ENCODE assay signal across 10 mouse cellular contexts in genomic region chr10:37194131-37194797, GRCm38 (mm10). TPM values are rescaled to one million over a fixed set of nuclear protein-coding genes. Genes with fewer than 3 reads are reported as not detected.
DNase-seq lines count a peak whose midpoint lies in the region; ATAC-seq lines count a peak whose summit lies in the region.
"Had no signal": no experiment of that assay in that cellular context is flagged by ENCODE, and none has a peak within 500 bp of the region (broad histone marks: within the 10 kb centered on the region; RNA-seq: fewer than 3 reads in every experiment).

No protein-coding gene starts in this region.

- DNase-seq in left cerebral cortex, postnatal 4 days: peak; percentile 31
- DNase-seq in left cerebral cortex, adult 11 months (ENCODE audit: low spot score): no peak
- DNase-seq in gastrocnemius, postnatal 14 days: peak; percentile 86
- peak; percentile 57 for DNase-seq in intestine, embryonic 14.5 days (ENCODE audit: low spot score)
- DNase-seq in layer of hippocampus, adult 11-12 months (ENCODE audit: low spot score): no peak
- DNase-seq in retina, embryonic 14.5 days (ENCODE audit: low spot score): no peak
- DNase-seq in forebrain, embryonic 14.5 days (ENCODE audit: low spot score): no peak
- DNase-seq: right cerebral cortex, postnatal 14 days had no signal

- intact Hi-C loops in left cerebral cortex, postnatal 4 days (cut with DNase I): no loop called here
- intact Hi-C loops in gastrocnemius, postnatal 14 days (cut with DNase I; ENCODE audit: low total_unique reads): no loop called here

- H3K4me1 ChIP-seq in intestine, embryonic 14.5 days (replicated peaks; ENCODE audit: control insufficient read depth, insufficient read depth, low read length): peaks cover 9% of the 10 kb centered on the region
- H3K4me1 ChIP-seq in stomach, embryonic 15.5 days: no peaks in the 10 kb centered on the region
- no peaks in the 10 kb centered on the region for H3K4me1 ChIP-seq in forebrain, embryonic 14.5 days (ENCODE audit: control insufficient read depth, insufficient read depth, low read length)
- H3K4me1 ChIP-seq: embryonic facial prominence, embryonic 12.5 days had no signal

- H3K27ac ChIP-seq in intestine, embryonic 14.5 days (ENCODE audit: low read depth): peak overlapping the region; percentile 76
- peak overlapping the region; percentile 90 for H3K27ac ChIP-seq in stomach, embryonic 15.5 days
- no peak overlapping the region for H3K27ac ChIP-seq in forebrain, embryonic 14.5 days (ENCODE audit: low read depth, low read length)
- H3K27ac ChIP-seq: embryonic facial prominence, embryonic 12.5 days had no signal

- 49% methylated on average over 15 of the region's 15 CpGs for WGBS in intestine, embryonic 14.5 days
- WGBS in stomach, embryonic 15.5 days: 55% methylated on average over 15 of the region's 15 CpGs
- 91% methylated on average over 15 of the region's 15 CpGs for WGBS in forebrain, embryonic 14.5 days

- ATAC-seq in intestine, embryonic 14.5 days (replicated peaks; ENCODE audit: low FRiP score, low TSS enrichment, low read depth): peak; percentile 50
- ATAC-seq in stomach, embryonic 15.5 days (ENCODE audit: insufficient read depth, low FRiP score, low read depth): peak; percentile 47; the same call in 1 of the 2 replicates
- no peak for ATAC-seq in forebrain, embryonic 14.5 days

- H3K4me2 ChIP-seq in intestine, embryonic 14.5 days (ENCODE audit: low read length): peak overlapping the region; percentile 23; the same call in 1 of the 2 replicates
- H3K4me2 ChIP-seq in stomach, embryonic 15.5 days: peak overlapping the region; percentile 14; the same call in 1 of the 2 replicates
- H3K4me2 ChIP-seq in forebrain, embryonic 14.5 days (ENCODE audit: low read length): no peak overlapping the region
- H3K4me2 ChIP-seq: embryonic facial prominence, embryonic 12.5 days had no signal

- H3K9ac ChIP-seq in intestine, embryonic 14.5 days (ENCODE audit: low read length): no peak overlapping the region
- H3K9ac ChIP-seq in stomach, embryonic 15.5 days: no peak overlapping the region
- no peak overlapping the region for H3K9ac ChIP-seq in forebrain, embryonic 14.5 days (ENCODE audit: low read length)
- H3K9ac ChIP-seq: embryonic facial prominence, embryonic 12.5 days had no signal

- H3K4me3 ChIP-seq in intestine, embryonic 14.5 days (ENCODE audit: low read depth, low read length): no peak overlapping the region
- no peak overlapping the region for H3K4me3 ChIP-seq in stomach, embryonic 15.5 days (replicated peaks)
- no peak overlapping the region for H3K4me3 ChIP-seq in forebrain, embryonic 14.5 days (ENCODE audit: low read depth, low read length)
- H3K4me3 ChIP-seq: embryonic facial prominence, embryonic 12.5 days had no signal

- H3K36me3 ChIP-seq in intestine, embryonic 14.5 days (ENCODE audit: control insufficient read depth, insufficient read depth, low read length): no peaks in the 10 kb centered on the region
- H3K36me3 ChIP-seq in stomach, embryonic 15.5 days: no peaks in the 10 kb centered on the region
- no peaks in the 10 kb centered on the region for H3K36me3 ChIP-seq in forebrain, embryonic 14.5 days (ENCODE audit: control insufficient read depth, insufficient read depth, low read length)
- H3K36me3 ChIP-seq: embryonic facial prominence, embryonic 12.5 days had no signal

- H3K9me3 ChIP-seq in intestine, embryonic 14.5 days (ENCODE audit: control insufficient read depth, low read length): no peaks in the 10 kb centered on the region
- H3K9me3 ChIP-seq in stomach, embryonic 15.5 days: no peaks in the 10 kb centered on the region
- no peaks in the 10 kb centered on the region for H3K9me3 ChIP-seq in forebrain, embryonic 14.5 days (replicated peaks; ENCODE audit: control insufficient read depth, low read length)
- H3K9me3 ChIP-seq: embryonic facial prominence, embryonic 12.5 days had no signal

- H3K27me3 ChIP-seq in intestine, embryonic 14.5 days (replicated peaks; ENCODE audit: control insufficient read depth, insufficient read depth, low read length): no peaks in the 10 kb centered on the region
- H3K27me3 ChIP-seq in stomach, embryonic 15.5 days (replicated peaks): no peaks in the 10 kb centered on the region
- H3K27me3 ChIP-seq in forebrain, embryonic 14.5 days (replicated peaks; ENCODE audit: control insufficient read depth, insufficient read depth, low read length): no peaks in the 10 kb centered on the region
- H3K27me3 ChIP-seq: embryonic facial prominence, embryonic 12.5 days had no signal

RNA-seq across cellular contexts. Expression of gene Marcks, which starts 55.5 kb away (rescaled TPM):
- total RNA-seq in left cerebral cortex, postnatal 4 days (2021): 100 to 1,000 TPM; 536 to 544 TPM
- 100 to 1,000 TPM in 1 of 2 experiments, 10 to 100 TPM in 1; 70.3 to 104 TPM for total RNA-seq in gastrocnemius, postnatal 14 days (2021)
- polyA plus RNA-seq in intestine, embryonic 14.5 days (2014; fragmentation: Nextera tagmentation; extraction: Ambion mirVana): 120 and 127 TPM in 2 replicates
- 103 and 105 TPM in 2 replicates for polyA plus RNA-seq in stomach, embryonic 15.5 days (2015; fragmentation: Nextera tagmentation; extraction: Ambion mirVana)
- 319 and 350 TPM in 2 replicates for polyA plus RNA-seq in forebrain, embryonic 14.5 days (2014; fragmentation: Nextera tagmentation; extraction: Ambion mirVana)

Comparison
In these comparisons a context has a peak if more than half of its experiments do, and no peak if none do; other contexts are left out.
1. DNase-seq: peak in left cerebral cortex, postnatal 4 days (single experiment), gastrocnemius, postnatal 14 days (single experiment) and intestine, embryonic 14.5 days (single experiment); none in left cerebral cortex, adult 11 months (single experiment), layer of hippocampus, adult 11-12 months (single experiment), retina, embryonic 14.5 days (single experiment) and forebrain, embryonic 14.5 days (single experiment).